Mouse (Mus musculus) CH12.LX (cell line): ENCODE measurements at regions not wholly inside any gene's neighbourhood (a gene's known extent, or its start where the extent isn't known, plus 50 kb on each side); places are given as distances from the start of the nearest gene placed in this dataset.

Source experiments
- DNase-seq: peaks from one replicate; pipeline ENCODE4 v3.0.0-alpha.2; 2013; ENCODE audit errors: extremely low read depth
- H3K27ac ChIP-seq: 2 replicates; pipeline ENCODE4 v1.5.1; 2012; ENCODE audit warnings: low read depth, mild to moderate bottlenecking, control low read depth, moderate library complexity; ENCODE audit not compliant: insufficient read depth
- H3K27me3 ChIP-seq: replicated peaks from 2 replicates; pipeline ENCODE3; 2012; ENCODE audit warnings: inconsistent platforms
- H3K36me3 ChIP-seq, 2 experiments: replicated peaks in 1 of 2; 2 replicates each; pipeline versions ENCODE3 to v1.6.1; 2012; ENCODE audit warnings: inconsistent platforms in 1 of 2, low read length in 1 of 2, mild to moderate bottlenecking in 1 of 2, mixed read lengths in 1 of 2, moderate library complexity in 1 of 2; ENCODE audit not compliant: control insufficient read depth in 1 of 2, insufficient read depth in 1 of 2
- H3K4me1 ChIP-seq, 2 experiments: 2 replicates each; pipeline ENCODE4 v1.6.1; 2012; ENCODE audit warnings: inconsistent platforms in 1 of 2, moderate library complexity in 1 of 2; ENCODE audit not compliant: insufficient read depth in 2 of 2, control insufficient read depth in 1 of 2
- H3K4me2 ChIP-seq: 2 replicates; pipeline ENCODE4 v1.6.1; 2012; ENCODE audit warnings: low read depth, mild to moderate bottlenecking, control low read depth; ENCODE audit not compliant: poor library complexity, insufficient read depth, severe bottlenecking
- H3K4me3 ChIP-seq, 3 experiments: fragments of 150-350 bp in 1 of 3; sonication (generic) in 1 of 3; replicated peaks in 1 of 3; 2 replicates each; pipeline versions ENCODE3 to v1.5.1; 2011 to 2012; ENCODE audit warnings: low read depth in 2 of 3, low read length in 2 of 3, mild to moderate bottlenecking in 2 of 3, moderate library complexity in 2 of 3, control low read depth in 1 of 3, improper control_type of control experiment in 1 of 3, inconsistent platforms in 1 of 3, mixed read lengths in 1 of 3; ENCODE audit not compliant: poor library complexity in 1 of 3
- H3K79me2 ChIP-seq: replicated peaks from 2 replicates; pipeline ENCODE4 v1.6.1; 2012; ENCODE audit warnings: mild to moderate bottlenecking, moderate library complexity; ENCODE audit not compliant: control insufficient read depth, poor library complexity, insufficient read depth, severe bottlenecking; ENCODE audit errors: extremely low read depth
- H3K9ac ChIP-seq: 2 replicates; pipeline ENCODE4 v1.6.1; 2012; ENCODE audit warnings: low read depth, mild to moderate bottlenecking, control low read depth, moderate library complexity; ENCODE audit not compliant: insufficient read depth
- H3K9me3 ChIP-seq: replicated peaks from 2 replicates; pipeline ENCODE3; 2012; ENCODE audit warnings: low read length, inconsistent platforms, mixed read lengths
- CHD2 ChIP-seq: IDR thresholded peaks from 2 replicates; pipeline ENCODE4 v1.6.1; 2011; ENCODE audit warnings: low read length, improper control_type of control experiment
- E2F4 ChIP-seq: IDR thresholded peaks from 2 replicates; pipeline ENCODE4 v1.6.1; 2011; ENCODE audit warnings: low read depth, low read length, improper control_type of control experiment; ENCODE audit not compliant: insufficient replicate concordance
- ELF1 ChIP-seq: IDR thresholded peaks from 2 replicates; pipeline ENCODE4 v1.6.1; 2014; ENCODE audit warnings: low read depth, mild to moderate bottlenecking, inconsistent platforms, low read length, improper control_type of control experiment
- ETS1 ChIP-seq: conservative IDR thresholded peaks from 2 replicates; pipeline ENCODE4 v1.6.1; 2012; ENCODE audit warnings: low read depth, mild to moderate bottlenecking, inconsistent platforms, low read length, improper control_type of control experiment, moderate library complexity
- HCFC1 ChIP-seq: IDR thresholded peaks from 2 replicates; pipeline ENCODE4 v1.6.1; 2012; ENCODE audit warnings: low read depth, mild to moderate bottlenecking, inconsistent platforms, low read length, improper control_type of control experiment
- POLR2A ChIP-seq: IDR thresholded peaks from 2 replicates; pipeline ENCODE4 v1.6.1; 2011; ENCODE audit warnings: low read depth, mild to moderate bottlenecking, improper control_type of control experiment, low read length
- POLR2AphosphoS2 ChIP-seq: IDR thresholded peaks from 2 replicates; pipeline ENCODE4 v1.6.1; 2011; ENCODE audit warnings: low read depth, low read length, improper control_type of control experiment
- RAD21 ChIP-seq: IDR thresholded peaks from 2 replicates; pipeline ENCODE4 v1.6.1; 2011; ENCODE audit warnings: low read depth, mild to moderate bottlenecking, low read length, improper control_type of control experiment, moderate library complexity
- SIN3A ChIP-seq: IDR thresholded peaks from 2 replicates; pipeline ENCODE4 v1.6.1; 2012; ENCODE audit warnings: low read length, improper control_type of control experiment, inconsistent platforms
- SMC3 ChIP-seq: IDR thresholded peaks from 2 replicates; pipeline ENCODE4 v1.6.1; 2011; ENCODE audit warnings: low read depth, low read length, improper control_type of control experiment
- TBP ChIP-seq: conservative IDR thresholded peaks from 2 replicates; pipeline ENCODE4 v1.6.1; 2011; ENCODE audit warnings: low read depth, low read length, improper control_type of control experiment
- UBTF ChIP-seq: IDR thresholded peaks from 2 replicates; pipeline ENCODE4 v1.6.1; 2012; ENCODE audit warnings: low read depth, mild to moderate bottlenecking, inconsistent platforms, low read length, improper control_type of control experiment, moderate library complexity
- USF2 ChIP-seq: conservative IDR thresholded peaks from 2 replicates; pipeline ENCODE4 v1.6.1; 2011; ENCODE audit warnings: low read depth, low read length, improper control_type of control experiment
- ZC3H11A ChIP-seq: IDR thresholded peaks from 2 replicates; pipeline ENCODE4 v1.6.1; 2012; ENCODE audit warnings: low read depth, mild to moderate bottlenecking, inconsistent platforms, low read length, improper control_type of control experiment
- ZMIZ1 ChIP-seq: IDR thresholded peaks from 2 replicates; pipeline ENCODE4 v1.6.1; 2012; ENCODE audit warnings: low read depth, mild to moderate bottlenecking, inconsistent platforms, low read length, improper control_type of control experiment
- dilution Hi-C: fragments of 300-500 bp; cut with MboI; formaldehyde crosslinking; loops from 2 replicates; pipeline ENCODE4 v1.14.3; 2020; ENCODE audit warnings: low sequenced_read_pairs; ENCODE audit not compliant: extremely low pct_unique_long_range_greater_than_20kb, extremely low pct_ligation_motif_present
- in situ Hi-C: fragments of 300-500 bp; cut with MboI; formaldehyde crosslinking; loops from 3 replicates; pipeline ENCODE4 v1.14.3; 2019; ENCODE audit warnings: low sequenced_read_pairs, low pct_ligation_motif_present, low pct_unique_long_range_greater_than_20kb, mixed read lengths

- dilution Hi-C loops, result no loop called here
- H3K9ac ChIP-seq, result no peak overlapping the region
- no peak for TF ChIP-seq POLR2A
- no peak for TF ChIP-seq HCFC1
- TF ChIP-seq SMC3, result no peak
- no peak for TF ChIP-seq ELF1
- TF ChIP-seq CHD2, result no peak
- no peak for TF ChIP-seq RAD21
- TF ChIP-seq, all 38 proteins: peak for 0
Observed at GRCm38 (mm10) chr7:70826074-70826473, 459.5 kb upstream of the Nr2f2 start.

GRCm38 (mm10) chr7:70823020-70823419, 456.5 kb upstream of the Nr2f2 start:
- no peak for TF ChIP-seq POLR2AphosphoS2
- TF ChIP-seq ZMIZ1, result no peak
- no peak for TF ChIP-seq ZC3H11A
- no peak for TF ChIP-seq USF2
- no peak for TF ChIP-seq TBP
- no peak for TF ChIP-seq SMC3
- TF ChIP-seq E2F4, result no peak
- TF ChIP-seq ETS1, result no peak
- TF ChIP-seq UBTF, result no peak
- TF ChIP-seq RAD21, result no peak
- no peak for TF ChIP-seq SIN3A
- dilution Hi-C loops, result no loop called here
- no peak overlapping the region for H3K4me2 ChIP-seq

More at GRCm38 (mm10) chr7:70826074-70826473, 459.5 kb upstream of the Nr2f2 start:
- Histone ChIP-seq H3K4me3 (no peak overlapping the region), H3K27me3 (no peaks in the 10 kb centered on the region), H3K4me2 (no peak overlapping the region), H3K27ac (no peak overlapping the region), H3K36me3 (no peaks in the 10 kb centered on the region), H3K9me3 (peaks cover 61% of the 10 kb centered on the region), H3K79me2 (no peaks in the 10 kb centered on the region), H3K4me1 (no peaks in the 10 kb centered on the region)
- in situ Hi-C loops, result no loop called here
- no peak for DNase-seq

More at GRCm38 (mm10) chr7:70823020-70823419, 456.5 kb upstream of the Nr2f2 start:
- Histone ChIP-seq H3K9me3 (peaks cover 53% of the 10 kb centered on the region), H3K79me2 (no peaks in the 10 kb centered on the region), H3K27me3 (no peaks in the 10 kb centered on the region), H3K36me3 (no peaks in the 10 kb centered on the region), H3K9ac (no peak overlapping the region), H3K27ac (no peak overlapping the region), H3K4me3 (no peak overlapping the region), H3K4me1 (no peaks in the 10 kb centered on the region)
- DNase-seq, result no peak
- in situ Hi-C loops, result no loop called here
